Mouse (Mus musculus): ENCODE measurements at regions not wholly inside any gene's neighbourhood (a gene's known extent, or its start where the extent isn't known, plus 50 kb on each side); places are given as distances from the start of the nearest gene placed in this dataset.

DNA sequence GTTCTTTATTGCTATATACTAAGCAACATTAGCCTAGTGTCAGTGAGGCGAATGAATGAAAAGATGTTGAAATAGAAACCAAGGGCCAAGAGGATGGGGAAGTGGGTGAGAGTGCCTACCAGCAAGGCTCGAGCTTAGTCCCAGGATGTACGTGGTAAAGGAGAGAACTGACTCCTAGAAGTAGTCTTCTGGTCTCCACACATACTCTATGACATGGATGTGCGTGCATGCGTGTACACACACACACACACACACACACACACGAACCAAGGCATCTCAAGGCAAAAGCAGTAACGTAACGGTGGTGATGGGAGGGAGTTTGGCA is 50.0 kb upstream of the Trim2 start:
- H3K4me3 ChIP-seq, result no peak overlapping the region
- DNase-seq, result no peak
- H3K27me3 ChIP-seq (ENCODE audit: control insufficient read depth, insufficient read depth, low read length), result no peaks in the 10 kb centered on the region
- H3K9ac ChIP-seq (ENCODE audit: low read depth, low read length), result no peak overlapping the region
- no peaks in the 10 kb centered on the region for H3K79me2 ChIP-seq (replicated peaks; ENCODE audit: control insufficient read depth, insufficient read depth, low read length)
- H3K4me1 ChIP-seq (ENCODE audit: control insufficient read depth, insufficient read depth, low read length), result no peaks in the 10 kb centered on the region
- no peak overlapping the region for H3K27ac ChIP-seq
- WGBS, result 85% methylated on average over 8 of the region's 8 CpGs
- TF ChIP-seq EP300 (IDR thresholded peaks at IDR 0.05; ENCODE audit: insufficient read depth, low read depth, low read length) (no peak), POLR2A (IDR thresholded peaks at IDR 0.05; ENCODE audit: insufficient read depth, low read depth, low read length) (no peak), CTCF (IDR thresholded peaks at IDR 0.05) (no peak)
- no peaks in the 10 kb centered on the region for H3K36me3 ChIP-seq (ENCODE audit: control insufficient read depth, insufficient read depth, low read length)
- intact Hi-C loops (cut with DNase I), result loop anchor here (5.0 kb wide), 1 partner anchor 101 kb away; no protein-coding TSS in a partner anchor
